Mouse (Mus musculus): Measurements from ENCODE around the gene Foxc1. TPM values are rescaled to one million over a fixed set of nuclear protein-coding genes. Genes with fewer than 3 reads are reported as not detected.
A peak's percentile ranks its signal among the peaks of the same experiment; 100 is the strongest.

Gene Foxc1
- total and polyA plus RNA-seq, 2 experiments from 2014 or later = 2.2 to 12.6 TPM

- Histone ChIP-seq H3K4me3 (ENCODE audit: low read depth, low read length) (no peak overlapping the region), H3K4me2 (ENCODE audit: low read depth, low read length, poor library complexity, severe bottlenecking) (no peak overlapping the region), H3K4me1 (ENCODE audit: insufficient read depth, low read length) (no peaks in the 10 kb centered on the region; the same call in 1 of the 2 replicates), H3K27me3 (ENCODE audit: insufficient read depth, low read length) (peaks cover 59% of the 10 kb centered on the region), H3K27ac (ENCODE audit: low read depth, low read length) (no peak overlapping the region), H3K9me3 (ENCODE audit: low read length) (no peaks in the 10 kb centered on the region), H3K36me3 (ENCODE audit: insufficient read depth, low read length) (no peaks in the 10 kb centered on the region), H3K9ac (replicated peaks; ENCODE audit: low read length, poor library complexity, severe bottlenecking) (no peak overlapping the region)
- no peak for TF ChIP-seq CTCF (IDR thresholded peaks at IDR 0.05)
- no peak for DNase-seq (ENCODE audit: low spot score)
- WGBS = 9% methylated on average over 5 of the region's 5 CpGs
- no peak for ATAC-seq (ENCODE audit: low FRiP score)
These were observed 4.0 kb upstream of the Foxc1 start for GRCm38 (mm10) chr13:31802447-31802846.

GRCm38 (mm10) chr13:31803166-31804093, 3.0 kb upstream of the Foxc1 start:
- H3K9ac ChIP-seq (replicated peaks; ENCODE audit: low read length, poor library complexity, severe bottlenecking) = no peak overlapping the region
- no peak for DNase-seq (ENCODE audit: low spot score)
- H3K4me3 ChIP-seq (ENCODE audit: low read depth, low read length) = no peak overlapping the region
- H3K9me3 ChIP-seq (ENCODE audit: low read length) = no peaks in the 10 kb centered on the region
- no peaks in the 10 kb centered on the region for H3K36me3 ChIP-seq (ENCODE audit: insufficient read depth, low read length)
- no peak overlapping the region for H3K4me2 ChIP-seq (ENCODE audit: low read depth, low read length, poor library complexity, severe bottlenecking)
- no peaks in the 10 kb centered on the region; the same call in 1 of the 2 replicates for H3K4me1 ChIP-seq (ENCODE audit: insufficient read depth, low read length)
- TF ChIP-seq CTCF (IDR thresholded peaks at IDR 0.05) = no peak
- 2% methylated on average over 31 of the region's 31 CpGs for WGBS
- peaks cover 61% of the 10 kb centered on the region for H3K27me3 ChIP-seq (ENCODE audit: insufficient read depth, low read length)
- H3K27ac ChIP-seq (ENCODE audit: low read depth, low read length) = no peak overlapping the region
- ATAC-seq (ENCODE audit: low FRiP score) = no peak

- under 1% methylated on average over 7 of the region's 7 CpGs for WGBS
- H3K4me3 ChIP-seq (ENCODE audit: low read depth, low read length) = no peak overlapping the region
- H3K9me3 ChIP-seq (ENCODE audit: low read length) = no peaks in the 10 kb centered on the region
- H3K36me3 ChIP-seq (ENCODE audit: insufficient read depth, low read length) = no peaks in the 10 kb centered on the region
- ATAC-seq (ENCODE audit: low FRiP score) (no peak), DNase-seq (ENCODE audit: low spot score) (no peak)
- H3K27me3 ChIP-seq (ENCODE audit: insufficient read depth, low read length) = peaks cover 51% of the 10 kb centered on the region
- H3K27ac ChIP-seq (ENCODE audit: low read depth, low read length) = no peak overlapping the region
- no peak overlapping the region for H3K4me2 ChIP-seq (ENCODE audit: low read depth, low read length, poor library complexity, severe bottlenecking)
- H3K9ac ChIP-seq (replicated peaks; ENCODE audit: low read length, poor library complexity, severe bottlenecking) = no peak overlapping the region
- H3K4me1 ChIP-seq (ENCODE audit: insufficient read depth, low read length) = no peaks in the 10 kb centered on the region; the same call in 1 of the 2 replicates
- TF ChIP-seq CTCF (IDR thresholded peaks at IDR 0.05) = no peak
These were observed 1.9 kb upstream of the Foxc1 start for GRCm38 (mm10) chr13:31804571-31804970.

GRCm38 (mm10) chr13:31805831-31806427, 504 bp upstream of the Foxc1 start:
- H3K4me1 ChIP-seq (ENCODE audit: insufficient read depth, low read length) = no peaks in the 10 kb centered on the region; the same call in 1 of the 2 replicates
- peaks cover 42% of the 10 kb centered on the region for H3K27me3 ChIP-seq (ENCODE audit: insufficient read depth, low read length)
- H3K9ac ChIP-seq (replicated peaks; ENCODE audit: low read length, poor library complexity, severe bottlenecking) = no peak overlapping the region
- DNase-seq (ENCODE audit: low spot score) (no peak), ATAC-seq (ENCODE audit: low FRiP score) (0 out of 2 replicates have a peak, but pooled peaks have one; percentile 8)
- peak overlapping the region; percentile 38 for H3K4me3 ChIP-seq (ENCODE audit: low read depth, low read length)
- TF ChIP-seq CTCF (IDR thresholded peaks at IDR 0.05) = no peak
- peak overlapping the region; percentile 52 for H3K4me2 ChIP-seq (ENCODE audit: low read depth, low read length, poor library complexity, severe bottlenecking)
- no peaks in the 10 kb centered on the region for H3K36me3 ChIP-seq (ENCODE audit: insufficient read depth, low read length)
- H3K9me3 ChIP-seq (ENCODE audit: low read length) = no peaks in the 10 kb centered on the region
- peak overlapping the region; percentile 38; the same call in 1 of the 2 replicates for H3K27ac ChIP-seq (ENCODE audit: low read depth, low read length)
- under 1% methylated on average over 32 of the region's 34 CpGs for WGBS

- ATAC-seq (ENCODE audit: low FRiP score) (peak; percentile 21; the same call in 1 of the 2 replicates), DNase-seq (ENCODE audit: low spot score) (no peak)
- under 1% methylated on average over 87 of the region's 101 CpGs for WGBS
- TF ChIP-seq CTCF (IDR thresholded peaks at IDR 0.05) = no peak
- no peaks in the 10 kb centered on the region for H3K9me3 ChIP-seq (ENCODE audit: low read length)
- peak overlapping the region; percentile 67 for H3K27ac ChIP-seq (ENCODE audit: low read depth, low read length)
- peak overlapping the region; percentile 52 for H3K4me2 ChIP-seq (ENCODE audit: low read depth, low read length, poor library complexity, severe bottlenecking)
- peaks cover 3% of the 10 kb centered on the region; the same call in 1 of the 2 replicates for H3K4me1 ChIP-seq (ENCODE audit: insufficient read depth, low read length)
- H3K27me3 ChIP-seq (ENCODE audit: insufficient read depth, low read length) = peaks cover 37% of the 10 kb centered on the region
- peak overlapping the region; percentile 38 for H3K4me3 ChIP-seq (ENCODE audit: low read depth, low read length)
- H3K9ac ChIP-seq (replicated peaks; ENCODE audit: low read length, poor library complexity, severe bottlenecking) = peak overlapping the region; percentile 39; the same call in 1 of the 2 replicates
- no peaks in the 10 kb centered on the region for H3K36me3 ChIP-seq (ENCODE audit: insufficient read depth, low read length)
These were observed 680 bp downstream of the Foxc1 start for GRCm38 (mm10) chr13:31806890-31807735.

Data from midbrain, postnatal 0 days (tissue).